Mouse (Mus musculus): Measurements from ENCODE around the gene Ggt1.
A peak's percentile ranks its signal among the peaks of the same experiment; 100 is the strongest.

Ggt1 gene

DNA sequence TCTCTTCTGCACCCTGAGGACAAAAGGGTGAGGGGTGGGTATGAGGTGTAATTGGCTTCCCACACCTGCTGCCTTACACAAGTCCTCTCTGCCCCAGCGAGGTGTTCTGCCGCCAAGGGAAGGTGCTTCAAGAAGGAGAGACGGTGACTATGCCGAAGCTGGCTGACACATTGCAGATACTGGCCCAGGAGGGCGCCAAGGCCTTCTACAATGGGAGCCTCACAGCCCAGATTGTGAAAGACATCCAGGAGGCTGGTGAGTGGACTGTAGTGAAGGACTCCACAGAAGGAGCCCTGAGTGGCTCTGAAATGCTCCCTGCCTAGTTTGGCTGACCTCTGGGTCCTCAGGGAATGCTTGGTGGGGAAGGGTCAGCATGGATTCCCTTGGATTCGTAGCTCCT is 17.7 kb downstream of the Ggt1 start:
- DNase-seq: no peak

DNA sequence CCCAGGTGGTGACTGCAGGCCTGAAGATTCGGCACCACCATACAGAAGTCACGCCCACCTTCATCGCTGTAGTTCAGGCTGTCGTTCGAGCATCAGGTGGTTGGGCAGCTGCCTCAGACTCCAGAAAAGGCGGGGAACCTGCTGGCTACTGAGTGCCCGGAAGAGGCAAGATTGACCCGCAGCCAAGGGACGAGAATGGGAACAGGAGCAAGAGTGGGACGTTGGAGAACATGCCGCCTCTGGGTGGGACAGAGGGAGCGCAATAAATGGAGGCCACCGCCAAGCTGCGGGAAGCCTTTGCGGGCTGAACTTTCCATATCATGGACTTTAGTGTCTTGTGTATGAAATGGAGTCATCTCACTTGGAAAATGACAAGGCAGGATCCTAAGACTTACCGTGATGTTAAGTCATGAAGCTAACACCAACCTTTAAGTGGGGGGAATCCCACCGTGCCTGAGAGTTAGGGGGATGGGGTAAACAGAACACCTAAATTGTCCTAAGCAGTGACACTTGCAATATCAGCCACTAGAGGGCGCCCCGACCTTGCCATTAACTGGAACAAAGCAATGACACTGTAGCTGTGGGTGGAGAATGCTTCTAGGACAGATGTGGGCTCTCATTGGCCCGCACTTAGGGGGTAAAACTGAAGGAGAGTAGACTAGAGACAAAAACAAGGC is 24.6 kb downstream of the Ggt1 start:
- DNase-seq: peak; percentile 74

DNA sequence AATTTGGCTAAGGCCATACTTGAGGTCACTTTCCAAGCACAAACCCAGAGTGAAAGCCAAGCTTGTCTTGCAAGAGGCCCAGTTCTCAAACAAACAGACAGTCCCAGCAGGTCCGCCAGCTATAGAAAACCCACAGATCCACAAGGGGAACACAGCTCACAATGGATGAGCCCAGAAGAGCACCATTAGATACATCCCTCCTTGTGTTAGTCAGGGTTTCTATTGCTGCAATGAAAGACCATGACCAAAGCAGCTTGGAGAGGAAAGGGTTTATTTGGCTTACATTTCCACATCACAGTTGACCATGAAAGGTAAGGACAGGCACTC is 25.1 kb downstream of the Ggt1 start:
- DNase-seq: no peak

DNA sequence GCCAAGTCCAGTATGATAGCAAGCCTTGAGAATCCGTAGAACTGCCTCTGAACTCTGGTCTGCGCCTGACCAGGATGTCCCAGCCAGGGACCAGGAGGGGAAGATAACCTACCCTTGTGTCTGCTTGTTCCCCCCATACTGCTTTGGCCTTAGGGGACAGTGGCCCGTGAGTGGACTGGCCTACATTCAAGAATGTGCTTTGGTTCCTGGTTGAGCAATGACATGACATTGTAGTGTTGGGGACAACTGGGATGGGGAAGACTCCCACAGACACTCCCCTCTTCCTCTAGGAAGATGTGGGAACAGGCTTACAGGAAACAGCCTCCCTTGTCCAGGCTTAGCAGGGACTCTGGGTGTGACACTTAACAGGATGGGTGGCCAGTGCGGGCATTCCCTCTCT is 26.4 kb downstream of the Ggt1 start:
- DNase-seq: no peak

DNA sequence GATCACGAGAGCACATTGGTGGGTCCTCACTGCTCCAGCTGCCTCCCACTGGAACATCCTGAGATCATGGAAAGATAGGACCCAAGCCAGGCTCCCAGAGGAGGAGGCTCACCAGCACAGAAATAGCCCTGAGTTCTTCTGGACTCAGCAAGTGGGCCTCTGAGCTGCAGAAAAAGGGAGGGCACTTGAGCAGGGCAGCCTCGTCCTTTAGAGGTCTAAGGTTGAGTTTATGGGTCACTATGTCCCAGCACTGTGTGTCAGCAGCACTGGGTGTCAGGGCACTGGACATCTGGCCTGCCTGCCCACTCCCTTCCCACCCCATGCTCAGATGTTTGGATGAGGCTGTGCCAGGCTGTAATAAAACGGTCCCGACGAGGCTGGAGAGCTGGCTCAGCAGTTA is 26.9 kb downstream of the Ggt1 start:
- no peak for DNase-seq

DNA sequence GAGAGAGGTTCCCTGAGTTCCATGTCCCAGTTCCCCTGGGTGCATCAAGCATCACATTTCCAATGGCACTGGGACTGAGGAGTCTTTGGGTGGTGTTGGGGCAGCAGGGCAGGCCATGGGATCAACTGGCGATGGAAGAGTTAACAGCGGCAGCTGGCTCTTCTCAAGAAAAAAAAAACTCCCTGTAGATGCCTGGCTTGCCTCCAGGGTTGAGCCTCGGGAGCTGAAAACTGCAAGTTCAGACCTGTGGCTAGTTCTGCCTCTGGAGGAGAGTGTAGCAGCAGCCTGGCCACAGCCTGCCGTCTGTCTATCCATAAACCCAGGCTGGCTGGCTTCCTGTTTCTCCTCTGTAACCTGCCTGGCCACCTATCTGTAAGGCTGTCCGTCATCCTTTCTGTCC is 27.7 kb downstream of the Ggt1 start, which contains the start of gene Ggt5:
TSS of gene Ggt5 (plus strand) at position 212 of the 400 bp plus-strand sequence.
- no peak for DNase-seq

DNA sequence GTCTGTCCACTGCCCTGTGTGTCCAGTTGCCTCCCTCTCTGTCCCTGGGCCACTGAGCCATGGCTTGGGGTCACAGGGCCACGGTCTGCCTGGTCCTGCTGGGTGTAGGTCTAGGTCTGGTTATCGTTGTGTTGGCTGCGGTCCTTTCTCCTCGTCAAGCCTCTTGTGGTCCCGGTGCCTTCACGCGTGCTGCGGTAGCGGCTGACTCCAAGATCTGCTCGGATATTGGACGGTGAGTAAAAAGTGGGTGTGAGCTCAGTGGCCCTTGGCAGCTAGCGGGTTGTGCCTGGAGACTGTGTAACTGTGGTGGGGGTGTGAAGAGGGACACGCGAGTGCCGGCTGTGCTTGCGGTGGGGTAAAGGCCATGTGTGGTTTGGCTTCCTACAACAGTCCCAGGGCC is 28.2 kb downstream of the Ggt1 start:
- DNase-seq: no peak

DNA sequence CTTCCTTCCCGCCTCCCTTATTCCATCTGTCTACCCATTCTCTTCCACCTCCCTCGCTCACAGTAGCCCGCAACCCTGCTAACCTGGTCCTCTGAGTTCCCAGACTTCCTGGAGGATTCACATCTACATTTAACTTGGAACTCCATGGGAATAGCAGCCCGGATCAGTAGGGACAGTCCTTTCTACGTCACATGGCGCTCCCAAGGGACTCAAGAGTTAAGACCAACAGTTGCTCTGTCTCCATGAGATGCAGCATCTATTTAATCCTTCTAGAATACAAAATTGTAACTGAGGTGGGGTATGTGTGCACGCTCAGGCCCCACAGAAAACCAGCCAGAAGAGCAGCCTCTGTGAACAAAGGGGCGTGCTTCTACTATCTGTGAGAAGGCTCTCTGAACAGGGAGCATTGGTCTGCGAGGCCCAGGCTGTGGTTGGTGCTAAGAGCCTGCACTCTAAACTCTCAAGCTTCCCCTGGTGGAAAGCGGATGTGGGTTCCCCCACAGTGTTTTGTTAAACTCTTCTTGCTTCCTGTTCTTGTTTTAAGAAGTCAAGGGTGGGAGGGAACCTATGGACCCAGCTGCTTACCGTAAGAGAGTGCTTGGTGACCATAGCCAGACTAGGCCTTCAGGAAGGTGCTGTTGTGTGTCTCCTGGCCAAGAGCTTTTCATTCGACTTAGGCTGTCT is 29.9 kb downstream of the Ggt1 start:
- no peak for DNase-seq

DNA sequence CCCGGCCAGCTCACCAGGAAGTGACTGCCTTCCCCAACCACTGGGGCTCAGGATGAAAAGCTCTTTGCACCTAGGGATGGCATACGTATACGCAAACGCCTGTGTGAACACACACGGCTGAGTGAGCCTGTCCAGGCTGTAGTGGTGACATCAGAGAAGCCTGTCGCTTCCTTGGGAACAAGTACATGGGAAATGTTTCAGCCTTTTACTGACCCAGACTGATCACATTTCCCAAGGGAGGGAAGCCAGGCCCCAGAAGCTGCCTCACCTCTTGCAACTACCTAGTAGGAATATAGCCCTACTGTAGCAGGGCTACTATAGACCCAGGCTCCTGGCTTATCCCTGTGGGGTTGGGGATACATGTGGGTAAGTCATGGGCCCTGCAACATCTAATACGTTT is 31.2 kb downstream of the Ggt1 start:
- no peak for DNase-seq

DNA sequence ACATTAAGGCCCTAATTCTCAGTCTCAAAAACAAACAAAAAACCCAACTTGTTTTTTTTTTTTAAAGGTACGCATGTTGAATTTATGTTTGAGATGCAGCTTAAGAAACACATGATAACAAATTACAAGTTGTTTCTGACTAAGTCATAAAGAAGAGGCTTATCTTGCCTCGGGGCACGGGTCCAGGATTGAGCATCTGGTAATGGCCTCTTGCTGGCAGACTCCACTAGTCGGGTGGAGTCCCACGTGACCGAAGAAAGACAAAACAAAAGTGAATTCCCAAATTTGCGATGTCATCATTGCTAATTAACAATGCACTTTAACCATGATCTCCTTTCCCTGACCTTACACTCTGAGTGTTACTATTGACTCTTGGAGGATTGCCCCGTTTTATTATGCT is 34.6 kb downstream of the Ggt1 start:
- peak; percentile 30 for DNase-seq

DNA sequence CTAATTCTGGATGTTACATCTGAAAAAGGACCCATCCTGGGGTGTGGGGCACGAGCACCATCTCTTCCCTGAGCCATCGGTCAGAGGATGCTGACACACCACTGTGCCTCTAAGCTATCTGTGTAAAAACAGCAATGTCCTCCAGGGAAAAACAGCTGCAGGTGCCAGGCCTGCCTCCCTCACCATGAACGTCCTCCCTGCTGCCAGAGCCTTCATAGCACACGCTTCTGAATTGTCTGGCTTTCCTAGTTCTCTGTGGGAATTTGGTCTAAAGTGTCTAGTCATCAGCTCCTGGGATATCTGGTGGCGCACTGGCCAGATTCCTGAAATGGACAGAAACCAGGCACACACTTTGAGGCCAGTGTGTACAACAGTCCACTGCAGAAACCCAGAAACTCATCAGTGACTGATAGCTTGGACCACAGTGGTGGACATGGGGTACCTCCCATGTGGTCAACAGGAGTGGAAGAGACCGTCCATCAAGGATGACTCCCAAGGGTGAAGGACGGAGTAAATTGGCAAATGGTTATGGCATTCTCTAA is 38.9 kb downstream of the Ggt1 start:
- DNase-seq: no peak

DNA sequence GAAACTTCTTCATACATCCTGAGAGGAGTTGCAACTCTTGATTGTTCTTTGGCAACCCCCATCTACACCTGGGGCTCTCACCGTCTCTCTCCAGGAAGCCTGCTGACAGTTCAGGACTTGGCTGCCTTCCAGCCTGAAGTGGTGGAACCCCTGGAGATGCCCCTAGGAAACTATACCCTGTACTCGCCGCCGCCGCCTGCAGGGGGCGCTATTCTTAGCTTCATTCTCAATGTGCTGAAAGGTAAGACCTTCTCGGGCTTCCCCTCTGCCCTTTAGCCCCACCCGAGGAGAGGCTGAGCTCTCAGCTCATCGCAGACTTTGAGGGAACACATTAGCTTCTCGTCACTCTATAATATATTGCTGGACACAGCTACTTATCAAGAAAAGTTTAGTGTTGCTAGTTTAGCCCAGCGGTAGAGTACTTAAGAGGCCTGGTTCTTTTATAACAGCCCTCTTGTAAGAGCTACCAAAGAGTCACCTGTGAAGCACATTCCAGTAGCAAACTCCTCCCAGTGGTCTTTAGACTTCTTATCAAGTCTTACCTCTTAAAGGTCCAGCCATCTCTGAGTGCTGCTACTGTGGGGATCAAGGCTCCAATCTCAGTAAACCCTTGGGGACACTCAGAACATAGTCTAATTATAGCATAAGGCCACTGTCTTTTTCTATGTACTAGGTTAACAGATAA is 43.9 kb downstream of the Ggt1 start:
- DNase-seq: no peak

DNA sequence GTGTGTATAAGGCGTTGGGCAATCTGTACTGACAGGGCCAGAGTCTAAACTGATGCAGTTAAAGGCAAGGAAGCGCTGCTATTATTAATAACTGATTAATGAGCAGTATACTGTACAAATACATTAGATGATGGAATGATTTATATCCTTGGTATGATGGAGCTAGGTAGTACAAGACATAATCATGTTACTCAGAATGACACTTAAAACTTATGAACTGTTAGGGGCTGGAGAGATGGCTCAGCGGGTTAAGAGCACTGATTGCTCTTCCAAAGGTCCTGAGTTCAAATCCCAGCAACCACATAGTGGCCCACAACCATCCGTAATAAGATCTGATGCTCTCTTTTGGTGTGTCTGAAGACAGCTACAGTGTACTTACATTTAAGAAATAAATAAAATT is 45.8 kb downstream of the Ggt1 start:
- DNase-seq: no peak

DNA sequence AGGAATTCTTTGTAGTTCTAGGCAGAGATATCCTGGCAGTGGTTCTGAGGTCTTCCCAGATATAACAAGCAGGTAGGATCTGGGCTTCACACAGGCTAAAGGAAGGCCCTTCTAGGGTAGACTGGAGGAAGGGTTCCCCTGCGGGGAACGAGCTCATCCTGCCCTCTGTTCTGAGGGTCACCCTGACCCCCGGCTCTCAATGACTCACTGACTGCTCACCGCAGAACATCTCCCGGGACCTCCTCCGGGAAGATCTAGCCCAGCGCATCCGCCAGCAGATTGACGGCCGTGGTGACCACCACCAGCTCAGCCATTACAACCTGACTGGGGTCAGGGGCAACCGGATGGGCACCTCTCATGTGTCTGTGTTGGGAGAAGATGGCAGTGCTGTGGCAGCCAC is 47.6 kb downstream of the Ggt1 start:
- DNase-seq: no peak

DNA sequence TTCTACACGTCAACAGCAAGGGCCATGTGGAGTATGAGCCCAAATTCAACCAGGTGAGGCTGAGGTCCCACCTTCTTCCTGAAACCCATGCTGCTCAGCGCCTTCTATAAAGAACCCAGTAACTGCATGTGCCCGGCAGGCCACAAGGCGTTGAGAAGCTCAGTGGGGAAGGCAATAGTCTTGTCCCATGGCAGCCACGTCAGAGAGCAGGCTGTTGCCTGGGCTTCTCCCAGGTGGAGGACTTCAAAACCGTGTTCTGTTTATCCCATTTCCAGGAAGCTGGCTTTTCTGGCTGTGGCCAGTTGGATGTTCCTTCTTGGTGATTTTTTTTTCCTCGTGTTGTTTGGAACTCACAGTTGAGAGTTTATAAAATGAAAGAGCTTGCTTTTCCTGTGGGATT is 49.1 kb downstream of the Ggt1 start:
- no peak for DNase-seq

DNA sequence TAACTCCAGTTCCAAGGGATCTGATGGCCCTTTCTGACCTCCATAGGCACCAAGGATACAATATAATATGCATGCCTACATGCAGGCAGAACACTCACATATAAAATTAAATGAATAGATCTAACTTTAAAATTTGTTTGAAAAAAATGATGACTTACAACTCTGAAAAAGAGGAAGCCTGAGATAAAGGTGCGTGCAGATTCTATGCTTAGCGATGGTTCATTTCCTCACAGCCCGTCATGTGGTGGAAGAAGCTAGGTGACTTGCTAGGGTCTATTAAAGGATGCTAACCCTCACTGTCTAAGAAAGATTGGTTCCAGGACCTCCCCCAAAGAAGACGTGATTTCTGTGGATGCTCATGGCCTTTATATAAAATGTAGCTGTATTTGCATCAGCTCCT is 54.6 kb downstream of the Ggt1 start:
- no peak for DNase-seq

DNA sequence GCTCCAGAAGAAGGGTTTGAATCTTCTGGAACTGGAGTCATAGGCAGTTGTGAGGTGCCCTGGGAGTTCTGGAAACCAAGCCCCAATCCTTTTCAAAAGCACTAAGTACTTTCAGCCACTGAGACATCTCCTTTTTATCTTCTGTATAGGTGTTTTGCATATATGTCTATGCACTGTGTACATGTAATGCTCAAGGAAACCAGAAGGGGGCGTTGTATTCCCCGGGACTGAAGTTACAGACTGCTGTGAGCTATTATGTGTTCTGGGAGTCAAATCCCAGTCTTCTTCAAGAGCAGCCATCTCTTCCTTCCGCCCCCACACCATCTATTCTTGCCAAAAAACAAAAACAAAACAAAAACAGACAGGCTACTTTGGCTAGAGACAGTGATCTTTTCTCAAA is 59.4 kb downstream of the Ggt1 start:
- DNase-seq: no peak

DNA sequence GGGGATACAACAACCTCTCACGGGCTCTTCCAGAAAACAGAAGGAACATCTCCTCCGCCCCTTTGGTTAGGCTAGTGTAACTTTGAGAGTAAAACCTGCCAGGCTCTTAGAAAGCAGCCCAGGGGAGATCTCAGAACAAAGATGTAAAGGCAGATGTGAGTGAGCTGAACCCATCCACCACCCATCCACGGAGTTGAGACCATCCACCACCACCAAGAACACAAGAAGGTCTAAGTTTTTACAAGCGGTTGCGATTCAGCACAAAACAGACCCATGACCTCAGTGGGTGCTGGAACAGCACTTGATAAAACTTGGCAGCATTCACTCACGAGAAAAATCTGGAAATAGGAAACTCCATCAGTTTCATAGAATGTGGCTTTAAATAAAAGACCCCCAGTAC is 64.5 kb downstream of the Ggt1 start:
- no peak for DNase-seq

DNA sequence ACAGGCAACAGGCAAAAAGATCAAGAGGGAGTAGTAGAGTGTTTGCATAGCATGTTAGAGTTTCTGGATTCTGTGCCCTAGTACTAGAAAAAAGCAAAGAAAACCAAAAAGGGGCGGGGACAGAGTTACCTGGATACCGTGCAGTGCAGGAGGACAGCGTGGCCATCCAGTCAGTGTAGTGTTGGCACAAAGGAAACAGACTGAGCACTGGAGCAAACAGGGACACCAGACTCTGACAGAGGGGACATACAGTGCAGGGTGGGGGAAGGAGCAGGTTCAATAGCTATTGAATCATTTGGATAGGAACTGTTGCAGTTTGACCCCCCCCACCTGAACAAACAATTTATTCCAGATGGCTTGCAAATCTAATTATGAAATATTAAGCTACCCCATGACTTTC is 65.6 kb downstream of the Ggt1 start:
- DNase-seq: no peak

DNA sequence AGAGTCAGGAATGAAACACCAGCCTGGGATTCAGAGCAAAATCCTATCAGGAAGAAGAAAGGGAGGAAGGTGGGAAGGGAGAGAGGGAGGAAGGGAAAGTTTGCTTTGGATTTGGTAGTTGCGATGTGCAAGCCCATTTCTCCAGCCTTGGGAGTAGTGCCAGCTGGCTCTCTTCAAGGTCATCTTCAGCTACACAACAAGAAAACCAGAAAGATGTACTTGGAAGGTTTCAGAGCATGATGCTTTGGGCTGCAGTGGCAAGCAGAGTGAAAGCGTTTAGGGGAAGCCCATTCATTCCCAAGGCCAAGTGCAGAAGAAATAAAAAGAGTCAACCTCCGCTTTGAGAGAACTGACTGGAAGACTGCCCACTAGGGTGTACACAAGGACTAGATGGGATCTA is 66.1 kb downstream of the Ggt1 start:
- no peak for DNase-seq

DNA sequence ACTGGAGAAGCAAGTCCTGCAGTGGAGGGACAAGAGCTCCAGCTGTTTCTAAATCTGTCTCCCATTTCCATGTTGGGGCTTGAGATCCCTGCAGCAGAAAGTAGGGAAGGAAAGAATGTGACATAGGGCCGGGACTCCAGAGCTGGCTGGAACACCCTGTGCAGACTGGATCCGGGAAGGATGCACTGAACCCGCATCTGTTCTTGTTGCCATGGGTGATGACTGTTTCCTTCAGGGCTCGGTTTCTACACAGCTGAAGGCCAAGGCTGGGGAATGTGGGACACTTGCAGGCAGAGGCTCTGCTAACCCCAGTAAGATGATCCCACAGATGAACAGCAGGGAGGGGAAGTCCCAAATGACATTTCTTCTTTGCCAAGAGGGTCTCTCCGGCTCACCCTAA is 71.2 kb downstream of the Ggt1 start:
- DNase-seq: no peak

DNA sequence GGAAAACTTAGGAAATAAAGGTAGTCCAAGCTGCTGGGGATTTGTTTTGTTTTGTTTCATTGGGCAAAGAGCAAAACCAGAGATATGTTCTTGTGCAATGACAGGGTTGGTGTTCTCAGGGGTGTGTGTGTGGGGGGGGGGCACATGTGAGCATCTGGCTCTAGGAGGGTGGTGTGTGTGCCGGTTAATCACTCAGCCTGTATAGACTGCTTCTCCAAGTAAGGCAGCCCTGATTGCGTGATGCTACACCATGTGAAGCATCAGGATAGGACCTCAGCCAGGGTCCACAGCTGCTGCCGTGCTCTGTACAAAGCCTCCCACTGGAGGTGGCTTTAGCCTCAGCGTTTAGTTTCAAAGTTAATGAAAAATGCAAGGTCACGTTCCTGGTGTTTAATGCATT is 71.6 kb downstream of the Ggt1 start:
- no peak for DNase-seq

DNA sequence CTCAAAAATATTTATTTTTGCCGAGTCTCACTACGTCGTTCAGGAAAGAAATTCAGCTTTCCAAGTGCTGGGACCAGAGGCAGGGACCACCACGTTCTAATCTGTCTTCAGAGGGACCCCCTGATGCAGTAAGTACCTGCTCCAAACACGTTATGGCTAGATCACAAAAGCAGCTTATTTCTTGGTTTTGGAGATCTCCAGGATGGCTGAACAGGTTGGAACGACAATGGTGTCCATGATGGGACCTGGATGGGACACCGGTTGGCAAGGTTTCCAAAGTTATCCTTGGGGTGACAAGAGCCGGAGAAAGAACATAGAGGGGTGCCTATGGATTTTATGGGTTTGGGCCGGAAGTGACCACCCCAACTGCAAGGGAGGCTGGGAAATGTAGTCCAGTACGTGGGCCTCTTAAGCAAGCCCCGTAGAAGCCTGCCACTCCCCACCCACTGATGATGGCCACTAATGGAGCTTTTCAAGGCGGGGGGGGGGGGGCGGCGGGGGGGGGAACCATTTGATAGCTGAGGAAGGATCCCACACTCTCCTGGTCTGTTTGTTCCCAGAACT is 72.3 kb downstream of the Ggt1 start:
- DNase-seq: no peak

DNA sequence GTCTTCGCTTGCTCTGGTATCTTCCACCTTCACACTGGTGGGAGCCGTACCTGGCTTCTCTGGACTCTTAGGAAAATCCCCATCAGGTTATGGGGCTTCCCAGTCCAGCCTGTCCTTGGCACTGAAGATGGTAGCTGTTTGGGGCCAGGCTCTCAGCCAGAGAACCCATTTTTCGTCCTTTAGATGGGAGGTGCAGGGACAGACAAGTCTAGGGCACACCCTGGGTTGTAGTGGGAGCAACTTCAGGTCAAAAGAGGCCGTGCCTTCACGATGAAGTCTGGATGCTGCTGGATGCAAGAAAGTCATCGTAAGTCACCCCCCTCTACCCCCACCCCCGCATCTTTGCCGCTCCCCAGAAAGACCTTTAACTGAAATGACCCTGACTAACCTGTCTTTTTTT is 73.2 kb downstream of the Ggt1 start:
- DNase-seq: peak; percentile 18
